Mouse (Mus musculus) bone marrow, adult 2 months (tissue): ENCODE data around the gene Tc2n. TPM values are rescaled to one million over a fixed set of nuclear protein-coding genes. Genes with fewer than 3 reads are reported as not detected.
"Not testable (repeated sequence)": the region's sequence is repeated elsewhere in the genome, so short reads cannot be mapped to it uniquely, and the experiment has no call there.

Experiments used
- H3K27ac ChIP-seq: fragments of 200-500 bp; 2 replicates; pipeline ENCODE4 v1.5.1; 2012; ENCODE audit warnings: low read depth, mild to moderate bottlenecking, control low read depth, inconsistent platforms, low read length; ENCODE audit not compliant: control insufficient read depth, poor library complexity, insufficient read depth
- H3K4me1 ChIP-seq: fragments of 200-500 bp; 2 replicates; pipeline ENCODE4 v1.6.1; 2011; ENCODE audit warnings: low read length; ENCODE audit not compliant: control insufficient read depth, insufficient read depth
- H3K4me3 ChIP-seq: fragments of 200-500 bp; replicated peaks from 2 replicates; pipeline ENCODE3; 2011; ENCODE audit warnings: mild to moderate bottlenecking, low read depth, low read length, control low read depth; ENCODE audit not compliant: control insufficient read depth
- CTCF ChIP-seq: fragments of 200-500 bp; IDR thresholded peaks from 2 replicates; pipeline ENCODE4 v1.5.1; 2011; ENCODE audit warnings: low read length, control low read depth; ENCODE audit not compliant: control insufficient read depth, insufficient read depth
- POLR2A ChIP-seq: fragments of 200-500 bp; IDR thresholded peaks from 2 replicates; pipeline ENCODE4 v1.6.1; 2011; ENCODE audit warnings: low read depth, mild to moderate bottlenecking, control low read depth, low read length, borderline replicate concordance; ENCODE audit not compliant: control insufficient read depth
- WGBS: fragments of 180-500 bp; shearing (Covaris S2); methylation state at CpG from one replicate; pipeline ENCODE4 v1.1.7; 2018; 5-methylcytosine and 5-hydroxymethylcytosine counted together
- polyA plus RNA-seq: library from polyadenylated mRNA; stranded (reverse); fragments of >200 nt; gene quantifications from 2 replicates; pipeline ENCODE4 v1.2.4, GENCODE M21; 2011; ENCODE audit warnings: low replicate concordance; ENCODE audit not compliant: missing spikeins, insufficient read depth, insufficient read length

Tc2n gene
- polyA plus RNA-seq, 1 experiment: not detected

DNA sequence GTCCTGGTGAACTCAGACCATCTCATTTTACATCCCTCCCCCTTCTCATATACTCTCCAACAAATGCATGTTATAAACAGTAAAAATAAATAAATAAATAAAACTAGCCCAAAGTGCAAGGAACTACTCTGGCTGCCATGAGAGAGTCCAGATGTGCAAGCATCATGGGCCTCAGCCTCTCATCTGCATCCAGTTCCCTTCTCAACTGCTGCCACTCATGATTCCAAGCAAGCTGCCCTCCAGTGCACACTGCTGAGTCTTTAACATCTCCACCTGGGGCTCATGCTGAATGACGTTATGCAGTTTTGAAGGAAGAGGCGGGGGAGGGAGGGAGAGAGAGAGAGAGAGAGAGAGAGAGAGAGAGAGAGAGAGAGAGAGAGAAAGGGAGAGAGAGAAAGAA lies 24.1 kb upstream of the Tc2n start:
- 83% methylated on average over 2 of the region's 2 CpGs for WGBS
- Histone ChIP-seq H3K27ac (no peak overlapping the region), H3K4me1 (no peaks in the 10 kb centered on the region), H3K4me3 (no peak overlapping the region)
- TF ChIP-seq CTCF: no peak
- TF ChIP-seq POLR2A: no peak

DNA sequence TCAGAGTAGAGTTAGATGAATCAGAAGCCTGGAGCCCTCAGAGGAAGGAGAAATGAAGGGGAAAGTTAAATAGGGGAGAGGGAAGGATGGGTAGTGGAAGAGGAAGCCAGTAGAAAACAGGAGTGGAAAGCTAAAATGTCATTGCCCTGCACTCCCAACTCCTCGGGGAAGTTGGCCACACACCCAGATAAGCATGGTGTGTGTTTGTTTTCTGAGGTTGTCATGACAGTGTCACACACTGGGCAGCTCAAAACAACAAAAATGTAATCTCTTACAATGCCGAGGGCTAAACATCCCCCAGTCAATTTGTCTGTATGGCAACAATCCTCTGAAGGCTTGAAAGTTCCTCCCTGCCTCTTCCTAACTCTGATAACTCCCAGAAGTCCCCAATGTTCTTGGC lies 22.2 kb upstream of the Tc2n start:
- H3K27ac ChIP-seq: no peak overlapping the region
- no peaks in the 10 kb centered on the region for H3K4me1 ChIP-seq
- TF ChIP-seq CTCF (no peak), POLR2A (no peak)
- WGBS: 37% methylated on average over 2 of the region's 2 CpGs
- H3K4me3 ChIP-seq: no peak overlapping the region

DNA sequence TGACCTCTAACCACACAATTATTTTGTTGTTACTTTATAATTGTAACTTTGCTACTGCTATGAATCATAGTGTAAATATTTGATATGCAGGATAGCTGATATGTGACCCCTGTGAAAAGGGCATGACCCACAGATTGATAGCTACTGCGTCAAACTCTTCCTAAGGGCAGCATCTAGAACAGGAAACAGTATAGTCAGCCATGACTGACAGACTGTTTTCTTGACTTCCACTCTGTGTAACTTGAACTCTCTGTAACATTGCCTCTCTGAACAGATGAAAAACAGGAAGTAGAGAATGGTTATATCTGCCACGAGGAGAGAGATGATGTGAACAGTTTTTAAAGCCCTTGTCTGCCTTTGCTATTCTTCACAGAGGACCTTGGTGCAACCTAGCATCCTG lies 21.7 kb upstream of the Tc2n start:
- 4% methylated on average over 2 of the region's 2 CpGs for WGBS
- Histone ChIP-seq H3K4me1 (no peaks in the 10 kb centered on the region), H3K27ac (no peak overlapping the region), H3K4me3 (no peak overlapping the region)
- TF ChIP-seq POLR2A (no peak), CTCF (no peak)

DNA sequence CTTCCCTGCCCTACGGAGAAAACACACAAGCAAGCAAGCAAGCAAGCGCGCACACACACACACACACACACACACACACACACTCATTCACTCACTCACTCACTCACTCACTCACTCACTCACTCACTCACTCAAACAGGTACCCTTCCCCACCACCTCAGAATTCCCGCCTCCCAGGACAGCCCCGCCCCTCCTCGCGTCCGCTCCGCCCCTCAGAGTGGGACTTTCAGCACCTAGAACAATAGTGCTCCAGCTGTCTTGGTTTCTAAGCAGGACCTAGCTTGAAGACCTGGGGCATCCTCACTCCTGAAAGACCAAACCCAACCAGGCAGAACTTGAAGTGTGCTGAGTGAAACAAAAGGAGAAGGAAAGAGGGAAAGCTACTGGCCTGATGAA lies 430 bp upstream of the Tc2n start:
- 1% methylated on average over 9 of the region's 9 CpGs for WGBS
- TF ChIP-seq POLR2A: no peak
- no peak for TF ChIP-seq CTCF
- no peak overlapping the region for H3K27ac ChIP-seq
- no peaks in the 10 kb centered on the region for H3K4me1 ChIP-seq
- peak overlapping the region; percentile 32 for H3K4me3 ChIP-seq

GRCm38 (mm10) chr12:101699176-101699575 lies 19.1 kb downstream of the Tc2n start:
- Histone ChIP-seq H3K4me1 (no peaks in the 10 kb centered on the region), H3K4me3 (no peak overlapping the region), H3K27ac (no peak overlapping the region)
- WGBS: 64% methylated on average over 3 of the region's 3 CpGs
- no peak for TF ChIP-seq POLR2A
- TF ChIP-seq CTCF: no peak

DNA sequence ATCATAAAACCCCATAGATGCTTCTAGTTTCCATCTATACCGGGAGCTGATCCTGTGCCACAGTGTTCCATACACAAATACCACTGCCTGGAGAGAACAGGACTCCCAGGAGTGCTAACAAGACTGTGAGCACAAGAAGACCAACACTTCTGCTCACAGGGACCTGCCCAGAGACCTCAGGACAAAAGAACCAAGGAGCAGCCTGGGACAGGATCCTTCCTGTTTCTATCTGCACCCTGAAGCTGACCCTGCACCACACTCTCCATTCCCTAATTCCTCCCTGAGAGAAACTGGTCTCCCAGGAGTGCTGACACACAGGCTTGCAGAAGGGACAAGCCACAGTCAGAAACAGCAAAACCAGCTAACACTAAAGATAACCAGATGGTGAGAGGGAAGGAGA lies 21.8 kb downstream of the Tc2n start:
- Histone ChIP-seq H3K4me3 (no peak overlapping the region), H3K27ac (no peak overlapping the region), H3K4me1 (no peaks in the 10 kb centered on the region)
- TF ChIP-seq CTCF: no peak
- TF ChIP-seq POLR2A: no peak
- WGBS: 73% methylated on average over 1 of the region's 1 CpGs

DNA sequence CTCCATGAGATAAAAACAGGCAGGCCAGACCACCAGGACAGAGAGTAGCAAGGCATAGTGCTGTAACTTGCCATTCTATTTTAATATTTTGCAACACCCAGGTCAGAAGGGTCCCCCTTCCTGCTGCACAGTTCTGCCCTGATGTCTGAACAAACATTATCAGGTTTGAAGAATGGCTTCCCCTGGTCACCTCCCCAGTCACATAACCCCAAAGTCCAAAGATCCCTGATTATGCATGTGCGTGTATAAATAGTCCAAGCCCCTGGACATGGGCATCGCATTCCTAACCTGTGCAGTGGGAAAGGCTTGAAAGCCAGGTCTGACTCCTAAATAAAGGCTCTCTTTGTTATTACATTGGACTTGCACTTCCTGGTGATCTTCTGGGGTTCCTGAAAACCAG lies 37.8 kb downstream of the Tc2n start:
- WGBS: 92% methylated on average over 2 of the region's 2 CpGs
- H3K27ac ChIP-seq: no peak overlapping the region
- no peaks in the 10 kb centered on the region for H3K4me1 ChIP-seq
- TF ChIP-seq CTCF (no peak), POLR2A (no peak)
- no peak overlapping the region for H3K4me3 ChIP-seq

GRCm38 (mm10) chr12:101667502-101667901 lies 50.8 kb downstream of the Tc2n start:
- no peak overlapping the region for H3K4me3 ChIP-seq
- TF ChIP-seq CTCF (no peak), POLR2A (no peak)
- H3K27ac ChIP-seq: no peak overlapping the region
- no peaks in the 10 kb centered on the region for H3K4me1 ChIP-seq
- WGBS: 74% methylated on average over 2 of the region's 2 CpGs

DNA sequence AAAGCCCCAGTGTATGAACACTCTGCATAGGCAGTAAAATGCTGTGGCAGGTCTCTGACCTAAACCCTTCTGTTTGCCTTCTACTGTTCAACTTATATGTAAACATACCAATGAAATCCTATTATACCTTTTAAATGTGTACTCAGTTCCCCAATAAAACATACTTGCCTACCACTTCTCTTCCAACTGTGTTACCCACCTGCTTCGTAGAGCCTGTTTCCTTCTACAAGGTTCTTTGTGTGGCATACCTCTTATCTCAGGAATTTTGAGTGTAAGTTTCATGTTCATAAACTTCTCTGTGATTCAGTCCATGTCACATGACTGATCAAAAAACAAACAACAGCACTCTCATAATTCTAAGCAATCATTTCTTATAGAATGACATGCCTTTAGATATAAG lies 85.2 kb downstream of the Tc2n start:
- H3K4me1 ChIP-seq: no peaks in the 10 kb centered on the region
- TF ChIP-seq POLR2A (no peak), CTCF (no peak)
- no peak overlapping the region for H3K4me3 ChIP-seq
- WGBS: 76% methylated on average over 1 of the region's 1 CpGs
- no peak overlapping the region for H3K27ac ChIP-seq

- not testable (repeated sequence) for H3K4me3 ChIP-seq, H3K4me1 ChIP-seq, H3K27ac ChIP-seq
Observed at GRCm38 (mm10) chr12:101606622-101607021, 111.7 kb downstream of the Tc2n start.
